Mouse (Mus musculus) kidney, postnatal 25 days (tissue): ENCODE data around the gene Rab3c.

Experiments used
- DNase-seq, 2 experiments: peaks; one replicate each; pipeline ENCODE4 v3.0.0; 2021; ENCODE audit warnings: mixed read lengths in 2 of 2

Rab3c gene

DNA sequence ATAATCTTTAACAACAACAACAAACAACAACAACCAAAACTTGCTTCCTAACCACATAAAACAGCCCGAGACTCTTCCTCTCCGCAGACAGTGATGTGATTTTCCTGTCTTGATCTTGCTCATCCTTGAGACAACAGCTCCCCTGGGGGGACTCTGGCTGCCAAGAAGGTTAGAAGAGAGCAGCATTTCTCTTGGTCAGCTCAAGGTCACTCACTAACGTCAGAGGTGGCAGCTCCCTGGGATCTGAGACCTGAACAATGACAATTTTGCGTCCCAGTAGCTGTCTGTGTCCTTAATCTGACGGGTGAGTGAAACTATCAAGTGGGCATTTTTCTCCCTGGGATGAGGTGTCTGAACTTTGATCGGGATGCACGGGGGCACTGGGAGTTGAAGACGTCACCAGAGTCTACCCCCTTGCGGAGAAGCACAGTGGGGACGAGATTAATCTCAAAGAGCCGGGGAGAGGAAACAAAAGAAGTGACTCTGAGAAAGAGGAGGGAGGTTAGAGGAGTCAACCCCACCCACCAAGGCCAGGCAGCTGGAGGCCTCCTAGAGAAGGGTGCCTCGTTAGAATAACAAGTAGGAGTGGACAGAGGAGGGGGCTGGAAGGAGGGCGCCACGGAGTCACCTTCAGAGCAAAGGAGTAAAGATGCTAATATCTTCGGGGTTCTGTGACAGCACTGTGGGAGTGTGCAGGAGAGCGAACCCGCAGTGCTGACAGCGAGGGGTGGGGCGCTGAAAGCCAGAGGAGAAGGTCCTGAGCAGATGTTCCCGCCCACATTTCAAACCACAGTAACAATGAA, 261.7 kb downstream of the Rab3c start:
- DNase-seq = peak in 1 of 2 experiments; percentile 38

DNA sequence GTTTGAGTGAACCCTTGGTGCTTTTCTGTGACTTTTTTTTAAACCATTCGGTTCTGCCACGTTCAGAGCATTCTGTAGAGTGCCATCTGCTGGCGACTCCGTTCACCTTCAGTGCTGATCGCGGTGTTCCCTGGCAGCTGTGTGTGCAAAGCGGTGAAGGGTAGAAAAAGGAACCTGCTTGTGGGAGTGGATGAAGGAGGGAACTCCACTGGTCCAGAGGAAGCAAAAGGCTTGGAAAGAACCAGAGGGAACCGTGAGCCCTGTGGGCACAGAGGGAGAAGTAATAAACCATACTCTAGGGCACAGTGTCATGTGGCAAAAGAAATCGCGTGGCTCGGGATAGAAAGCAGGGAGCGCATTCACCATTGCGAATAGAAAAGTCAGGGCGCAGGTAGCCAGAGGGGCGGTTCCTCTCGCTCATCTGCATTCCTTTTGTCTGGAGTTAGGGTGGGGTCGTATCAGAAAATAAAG, 262.3 kb downstream of the Rab3c start:
- DNase-seq = peak; percentile 85 to 88

DNA sequence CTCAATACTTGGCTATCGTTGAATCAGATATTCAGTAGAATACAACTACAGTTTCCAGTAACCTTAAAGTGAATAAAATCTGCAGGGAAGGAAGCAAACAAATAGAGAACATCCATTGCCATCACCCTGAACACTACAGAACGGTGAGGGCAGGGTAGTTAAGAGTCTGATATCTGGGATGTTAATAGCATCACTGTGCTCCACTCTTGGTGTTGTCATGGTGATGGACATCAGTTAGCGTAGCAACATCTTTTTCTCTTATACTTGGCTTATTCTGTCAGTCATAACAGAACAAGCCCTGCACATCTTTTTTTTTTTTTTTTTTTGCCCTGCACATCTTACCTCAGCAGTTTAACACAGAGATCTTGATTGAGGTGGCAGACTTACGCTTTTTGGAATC, 268.8 kb downstream of the Rab3c start:
- DNase-seq = no peak

DNA sequence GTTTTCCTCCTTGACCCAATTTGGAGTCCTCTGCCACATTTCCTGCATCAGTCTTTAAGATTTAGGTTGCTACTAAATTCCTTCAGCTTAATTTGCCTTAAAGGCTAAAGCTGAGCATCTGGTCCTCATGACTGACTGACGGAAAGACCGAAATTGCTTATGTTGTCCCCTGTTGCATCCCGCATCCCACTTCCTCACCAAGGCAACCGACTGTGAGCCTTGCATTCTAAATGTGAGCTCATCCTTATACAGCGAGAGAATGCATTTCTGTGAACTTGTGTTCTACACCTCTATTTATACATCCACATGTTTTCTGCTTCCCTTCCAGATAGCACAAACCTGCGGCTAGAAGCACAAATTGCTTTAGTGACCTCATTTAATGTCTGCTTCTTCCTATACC, 269.9 kb downstream of the Rab3c start:
- DNase-seq = no peak

DNA sequence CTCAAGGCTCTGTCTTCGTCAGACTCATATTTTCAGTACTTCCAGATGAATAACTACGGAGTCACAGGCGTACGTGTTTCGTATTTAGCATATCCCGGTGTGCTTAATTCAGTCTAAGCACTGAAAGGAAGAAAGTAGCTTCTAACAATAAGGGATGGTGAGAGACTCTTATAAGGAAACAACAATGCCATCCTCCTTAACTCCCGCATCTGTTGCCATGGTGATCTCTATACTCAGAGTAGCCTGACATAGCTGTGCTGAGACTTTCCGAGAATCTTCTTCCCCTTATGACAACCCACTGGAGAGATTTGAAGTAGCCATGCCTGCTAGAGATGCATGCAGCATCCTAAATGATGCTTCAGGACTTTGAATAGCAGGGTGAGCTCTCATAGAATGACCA, 272.3 kb downstream of the Rab3c start:
- no peak for DNase-seq

DNA sequence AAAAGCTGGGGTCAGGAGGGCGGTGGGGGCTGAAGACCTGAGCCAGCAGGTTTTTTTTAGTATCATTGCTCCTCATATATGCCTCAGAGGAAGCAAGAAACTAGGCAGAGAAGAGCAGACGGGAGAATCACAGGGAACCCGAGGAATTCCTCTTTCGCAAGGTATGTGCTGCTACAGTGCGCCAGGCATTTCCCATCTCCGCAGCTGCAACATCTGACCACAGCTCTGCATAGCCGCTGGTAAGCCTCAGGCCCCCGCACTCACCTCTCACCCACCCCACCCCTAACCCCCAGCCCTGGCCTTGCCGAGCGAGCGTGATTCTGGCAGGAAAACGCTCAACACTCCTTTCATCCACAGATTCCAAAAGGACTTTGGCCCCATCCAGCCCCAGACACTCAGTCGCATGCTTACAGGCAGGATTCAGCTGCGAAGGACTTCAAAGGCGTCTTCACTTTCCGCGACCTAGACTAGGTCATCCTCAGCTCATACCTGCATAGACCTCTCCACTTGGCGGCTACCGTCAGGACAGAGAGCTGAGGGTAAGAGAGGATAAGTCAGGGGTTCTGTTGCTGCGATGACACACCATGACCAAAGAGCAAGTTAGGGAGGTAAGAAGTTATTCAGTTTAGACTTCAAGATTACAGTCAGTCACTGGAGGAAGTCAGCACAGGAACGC, 274.6 kb downstream of the Rab3c start:
- peak; percentile 17 to 45 for DNase-seq
